Mouse (Mus musculus) v-Abl transformed pro-B cells (cell line): Measurements from ENCODE around the gene Ftsj3.
"Not testable (repeated sequence)": the region's sequence is repeated elsewhere in the genome, so short reads cannot be mapped to it uniquely, and the experiment has no call there.

Source experiments
- in situ Hi-C, 2 experiments: fragments of 400-800 bp; cut with MboI; formaldehyde crosslinking; loops; one replicate each; pipeline ENCODE4 v1.15.1; 2025; ENCODE audit not compliant: unreplicated experiment in 2 of 2

Gene Ftsj3

DNA sequence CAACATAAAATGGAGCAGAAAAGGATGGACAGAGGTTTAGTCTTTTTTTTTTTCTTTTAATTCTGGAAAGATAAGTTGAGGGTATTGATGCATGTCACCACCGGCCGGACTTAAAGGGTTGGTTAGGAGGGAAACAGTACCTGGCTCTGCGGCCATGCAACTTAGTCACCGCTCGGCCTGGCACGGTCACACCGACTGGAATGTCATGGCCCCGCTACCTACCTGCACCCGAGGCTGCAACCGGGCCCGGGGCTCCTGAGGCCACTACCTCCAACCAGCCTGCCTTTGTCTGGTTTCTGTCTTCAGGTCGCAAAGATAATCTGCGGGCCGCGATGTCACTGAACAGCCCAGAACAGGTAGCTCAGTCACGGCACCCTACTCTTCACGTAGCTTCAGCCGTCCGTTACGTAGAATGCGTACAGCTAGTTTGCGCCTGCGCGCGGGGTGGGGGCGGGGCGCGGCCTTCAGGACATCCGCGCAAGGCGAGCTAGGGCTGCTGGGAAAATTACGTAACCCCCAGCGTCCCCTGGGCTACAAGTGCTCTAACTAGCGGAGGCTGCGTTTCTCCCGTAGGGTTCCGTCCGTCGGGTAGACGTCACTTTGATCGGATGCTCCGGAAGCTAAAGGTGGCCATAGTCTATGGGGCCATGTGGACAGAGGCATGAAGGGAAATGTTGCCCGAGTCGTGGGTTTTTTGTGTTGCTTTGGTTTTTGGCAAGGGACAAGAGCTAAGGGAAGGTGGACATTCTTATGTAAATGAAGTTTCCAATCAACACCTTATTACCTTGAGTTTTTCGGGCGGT is 39.8 kb downstream of the Ftsj3 start, which contains the start of gene Ccdc47:
Gene Ccdc47, minus strand, starts transcription at position 418 of the 803 bp plus-strand sequence.
- in situ Hi-C loops: no loop called here

DNA sequence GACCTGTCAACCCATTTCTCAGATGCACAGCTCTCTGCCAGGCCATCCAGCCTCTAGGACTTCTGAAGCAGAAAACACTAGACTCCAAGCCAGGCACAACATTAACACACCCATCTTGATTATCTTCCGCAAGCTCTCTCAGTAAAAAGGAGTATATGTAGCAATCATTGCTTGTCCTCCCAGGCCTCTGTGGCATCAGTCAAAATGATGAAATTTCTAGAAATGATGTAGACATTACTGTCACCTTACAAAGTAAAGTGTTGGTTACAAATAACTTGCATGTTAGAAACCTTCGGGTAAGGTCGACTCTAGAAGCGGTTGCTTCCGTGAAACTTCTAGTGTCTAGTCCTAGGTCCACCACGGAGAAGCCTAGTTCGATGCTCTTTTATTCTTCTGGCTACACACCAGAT is 40.4 kb downstream of the Ftsj3 start:
- in situ Hi-C loops: no loop called here

DNA sequence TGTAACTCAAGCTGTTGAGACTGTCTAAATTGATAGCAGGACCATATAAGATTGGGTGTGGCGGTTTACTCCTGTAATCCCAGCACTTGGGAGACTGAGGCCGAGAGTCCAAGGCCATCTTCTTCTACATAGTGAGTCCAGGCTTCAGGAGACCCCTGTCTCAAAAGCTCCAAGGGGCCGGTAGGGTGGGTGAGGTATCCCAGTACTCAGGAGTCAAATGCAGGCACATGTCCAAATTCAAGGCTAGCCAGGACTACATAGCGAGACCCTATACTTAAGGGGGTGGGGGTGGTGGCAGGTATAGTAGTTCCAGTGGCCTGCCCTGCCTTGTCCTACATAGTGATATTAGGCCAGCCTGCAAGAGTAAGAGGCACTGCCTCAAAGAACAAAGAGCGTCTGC is 41.0 kb downstream of the Ftsj3 start:
- in situ Hi-C loops: no loop called here

DNA sequence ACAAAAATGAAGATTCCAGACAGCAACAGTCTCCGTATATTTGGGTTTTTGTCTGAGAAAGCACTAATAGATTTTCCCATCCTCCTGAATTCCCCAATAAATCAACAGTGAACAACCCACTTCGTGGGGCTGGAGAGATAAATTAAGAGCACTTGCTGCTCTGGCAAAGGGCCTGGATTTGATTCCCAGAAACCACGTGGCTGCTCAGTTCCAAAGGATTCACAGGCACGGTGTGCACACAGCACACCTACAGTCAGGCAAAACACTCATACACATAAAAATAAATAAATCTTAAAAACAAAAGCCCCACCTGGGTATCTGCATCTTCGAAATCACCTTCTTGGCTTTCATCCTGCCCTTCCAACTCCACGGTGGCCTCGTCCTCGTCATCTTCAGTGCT is 43.1 kb downstream of the Ftsj3 start:
- in situ Hi-C loops: no loop called here

DNA sequence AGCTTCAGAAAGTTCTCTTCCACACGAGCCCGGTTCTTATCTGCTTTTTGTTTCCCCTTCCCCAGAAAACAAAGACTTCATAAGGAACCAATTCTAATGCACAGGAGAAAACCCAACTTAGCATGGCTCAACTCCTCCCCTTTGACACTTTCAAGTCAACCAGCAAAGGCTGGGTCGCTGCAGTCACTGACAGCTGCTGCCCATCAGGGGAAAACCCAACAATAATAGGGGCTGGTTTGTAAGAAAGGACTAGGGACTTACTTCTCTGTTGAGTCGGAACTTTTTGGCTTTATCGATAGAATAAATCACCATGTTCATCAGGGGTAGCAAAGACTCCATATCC is 53.8 kb downstream of the Ftsj3 start, which contains the start of gene Strada:
Gene Strada, minus strand, starts transcription at position 46 of the 343 bp plus-strand sequence.
- in situ Hi-C loops: no loop called here

DNA sequence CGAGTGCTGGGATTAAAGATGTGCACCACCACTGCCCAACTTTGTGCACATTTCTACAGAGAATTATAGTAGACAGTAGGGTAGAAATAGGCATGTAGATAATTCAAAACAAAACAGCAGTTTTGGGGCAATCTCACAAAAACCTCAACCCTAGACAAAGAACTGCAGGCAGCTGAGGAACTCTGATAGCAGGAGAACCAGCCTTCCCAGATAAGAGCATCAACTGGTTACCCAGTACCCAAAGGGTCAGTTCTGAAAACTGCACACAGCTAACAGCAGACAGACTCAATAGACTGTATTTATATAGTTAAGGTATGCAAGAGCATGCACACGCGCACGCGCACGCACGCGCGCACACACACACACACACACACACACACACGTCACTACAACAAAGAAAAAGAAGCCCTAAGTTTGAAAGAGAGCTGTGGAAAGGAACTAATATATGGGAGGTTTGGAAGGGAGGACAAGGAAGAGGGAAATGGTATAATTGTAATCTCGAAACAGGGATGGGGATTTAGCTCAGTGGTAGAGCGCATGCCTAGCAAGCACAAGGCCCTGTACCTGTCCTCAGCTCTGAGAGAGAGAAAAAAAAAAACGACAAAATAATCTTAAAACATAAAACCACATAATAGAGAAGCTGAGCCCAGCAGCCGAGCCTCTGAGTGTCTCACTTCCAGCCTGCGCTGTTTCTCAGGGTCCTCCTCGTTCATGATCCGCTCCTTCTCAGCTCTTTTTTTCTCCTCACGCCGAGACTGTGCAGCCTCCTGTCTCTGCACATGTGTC is 54.3 kb downstream of the Ftsj3 start:
- in situ Hi-C loops: no loop called here

DNA sequence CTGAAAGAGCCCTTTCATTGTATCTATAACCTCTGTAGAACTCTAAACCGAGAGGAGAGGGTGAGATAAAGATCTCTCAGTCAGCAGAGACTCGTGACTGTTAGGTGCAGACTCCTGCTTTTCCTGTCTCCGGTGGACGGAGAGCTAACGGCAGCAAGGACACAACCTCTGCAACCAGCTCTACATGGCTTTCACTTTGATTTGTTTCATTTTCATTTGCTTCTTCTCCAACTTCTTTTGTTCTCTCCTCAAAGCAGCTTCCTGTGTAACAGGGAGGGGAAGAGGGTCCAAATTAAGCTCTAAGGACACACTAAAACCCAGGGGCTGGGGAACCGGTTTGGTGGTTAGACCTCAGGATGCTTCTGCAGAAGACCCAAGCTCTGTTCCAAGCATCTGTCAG is 55.1 kb downstream of the Ftsj3 start:
- in situ Hi-C loops: no loop called here

DNA sequence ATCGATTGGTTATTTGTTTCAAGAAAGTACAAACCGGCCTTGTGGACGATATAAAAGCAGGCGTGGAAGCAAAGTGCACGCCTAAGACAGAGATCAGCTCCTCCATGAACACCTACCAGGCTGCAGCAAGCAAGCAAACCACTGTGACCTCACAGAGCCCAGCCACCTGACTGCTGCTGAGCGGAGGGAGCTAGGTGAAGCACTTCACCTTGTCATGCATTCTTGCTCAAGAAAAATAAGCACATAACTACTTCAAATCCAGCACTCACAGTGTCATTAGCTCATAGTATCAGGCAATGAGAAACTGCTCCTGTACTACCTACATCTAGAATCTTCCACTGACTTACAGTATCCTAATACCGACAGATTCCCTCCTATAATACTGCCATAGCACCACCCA is 55.9 kb downstream of the Ftsj3 start:
- in situ Hi-C loops: not testable (repeated sequence)
